Mouse (Mus musculus): ENCODE measurements around the gene Cdh18.
"Not testable (repeated sequence)": the region's sequence is repeated elsewhere in the genome, so short reads cannot be mapped to it uniquely, and the experiment has no call there.

The Cdh18 gene

GRCm38 (mm10) chr15:22980136-22980535 is 431.3 kb downstream of the Cdh18 start:
- no peak for DNase-seq

DNA sequence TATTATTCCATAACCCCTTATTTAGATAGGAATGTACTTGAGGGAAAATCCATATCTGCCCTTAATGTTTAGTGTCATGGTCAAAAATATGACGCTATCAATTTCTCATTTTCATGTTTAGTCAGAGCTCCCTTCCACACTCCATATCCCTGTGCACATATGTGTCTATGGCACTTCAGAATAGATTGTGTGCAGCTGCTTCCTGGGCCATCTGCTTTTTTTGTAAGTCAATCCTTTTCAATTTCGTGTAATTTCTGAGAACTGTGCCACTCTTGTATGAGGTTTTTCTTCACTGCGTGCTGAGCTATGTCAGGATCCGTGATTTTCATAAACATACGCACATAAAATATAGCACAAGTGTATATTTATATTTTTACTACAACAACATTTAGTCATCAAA is 435.8 kb downstream of the Cdh18 start:
- DNase-seq: no peak

- DNase-seq: no peak
Measured at GRCm38 (mm10) chr15:23016680-23017079, 467.9 kb downstream of the Cdh18 start.

GRCm38 (mm10) chr15:23021151-23021550 is 472.3 kb downstream of the Cdh18 start:
- DNase-seq: no peak

GRCm38 (mm10) chr15:23022635-23023034 is 473.8 kb downstream of the Cdh18 start:
- no peak for DNase-seq

- no peak for DNase-seq
Measured at GRCm38 (mm10) chr15:23035551-23036207, 486.9 kb downstream of the Cdh18 start.

DNA sequence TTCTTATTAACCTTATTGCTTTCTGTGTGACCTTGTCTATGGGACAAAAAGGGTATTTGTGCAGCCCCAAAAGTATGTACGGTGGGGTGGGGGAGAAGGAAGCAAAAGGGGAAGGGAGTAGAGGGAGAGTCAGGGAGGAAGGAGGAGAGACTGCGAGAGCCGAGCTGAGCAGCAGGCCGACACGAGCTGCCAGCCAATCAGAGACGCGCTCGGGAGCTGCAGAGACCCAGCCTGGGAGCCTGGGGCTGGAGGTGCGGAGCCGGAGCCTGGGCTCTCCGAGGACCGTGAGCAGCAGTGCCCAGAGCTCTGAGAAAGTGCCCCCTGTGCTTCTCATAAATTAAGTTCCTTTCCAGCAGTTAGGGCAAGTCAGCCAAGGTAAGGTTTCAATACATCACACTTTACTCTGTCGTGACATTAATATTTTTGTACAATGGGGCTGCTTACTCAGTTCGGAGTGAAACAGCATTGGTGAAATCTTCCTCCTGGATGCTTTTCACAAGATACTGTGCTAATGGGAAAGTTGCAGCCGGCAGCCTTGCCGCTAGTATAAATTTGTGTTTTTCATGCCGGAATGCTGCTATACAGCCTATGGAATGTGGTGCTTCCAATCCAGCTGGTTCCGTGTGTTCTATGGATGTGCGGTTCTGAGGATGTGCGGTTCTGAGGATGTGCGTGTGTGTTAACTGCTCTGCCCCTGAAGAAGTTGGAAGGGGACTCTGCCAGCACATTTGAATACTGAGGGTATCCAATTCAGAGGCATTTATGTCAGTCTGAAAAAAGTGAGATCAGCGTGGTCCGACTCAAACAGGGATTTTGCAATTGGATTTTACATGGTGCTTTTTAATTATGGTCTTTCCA is 487.6 kb downstream of the Cdh18 start:
- peak in 1 of 2 experiments; percentile 5 for DNase-seq

DNA sequence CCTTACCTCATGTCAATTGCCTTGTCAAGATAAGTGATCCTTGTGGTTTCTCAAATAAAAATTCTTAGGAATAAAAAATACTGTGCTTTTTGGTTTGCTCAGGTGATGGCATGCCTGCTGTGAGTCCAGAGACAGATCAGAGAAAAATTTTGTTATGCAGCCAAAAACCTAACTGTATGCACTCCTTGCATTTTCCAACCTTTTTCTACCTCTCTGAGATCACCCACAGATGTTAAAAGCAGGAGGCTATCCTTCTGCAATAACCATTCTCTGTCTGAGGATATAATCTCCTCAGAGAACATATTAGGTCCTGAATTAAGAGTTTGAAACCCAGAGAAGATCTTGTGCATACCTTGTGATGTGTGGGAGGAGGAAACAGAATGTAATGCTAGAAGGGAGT is 488.7 kb downstream of the Cdh18 start:
- no peak for DNase-seq

DNA sequence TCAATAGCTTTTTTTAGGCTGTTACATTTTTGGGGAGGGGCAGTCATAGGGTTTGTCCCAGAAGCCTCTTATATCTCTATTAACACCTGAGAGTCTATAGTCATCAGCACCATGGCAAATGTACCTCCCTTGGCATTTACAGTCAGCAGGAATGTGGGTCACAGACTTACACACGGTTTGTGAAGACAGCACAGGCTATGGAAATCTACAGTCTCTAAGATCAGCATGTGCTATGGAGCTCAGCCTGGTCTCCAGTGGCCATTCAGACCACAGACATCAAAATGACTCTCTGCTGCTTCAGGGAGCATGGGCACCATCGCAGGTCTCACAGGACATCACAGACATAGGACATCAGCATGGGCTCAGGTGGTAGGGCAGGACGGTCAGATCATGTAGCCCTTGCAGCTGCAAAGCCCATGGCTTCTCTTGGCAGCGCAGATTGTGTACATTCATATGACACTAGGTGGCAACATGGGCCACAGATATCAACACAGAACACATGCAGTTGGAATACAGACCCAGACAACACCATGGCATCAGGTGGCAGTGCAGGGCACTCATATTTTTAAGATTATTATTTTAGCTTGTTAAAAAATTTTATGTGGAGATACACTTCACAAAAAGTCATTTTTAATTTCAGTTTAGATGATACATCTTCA is 497.4 kb downstream of the Cdh18 start:
- no peak for DNase-seq

DNA sequence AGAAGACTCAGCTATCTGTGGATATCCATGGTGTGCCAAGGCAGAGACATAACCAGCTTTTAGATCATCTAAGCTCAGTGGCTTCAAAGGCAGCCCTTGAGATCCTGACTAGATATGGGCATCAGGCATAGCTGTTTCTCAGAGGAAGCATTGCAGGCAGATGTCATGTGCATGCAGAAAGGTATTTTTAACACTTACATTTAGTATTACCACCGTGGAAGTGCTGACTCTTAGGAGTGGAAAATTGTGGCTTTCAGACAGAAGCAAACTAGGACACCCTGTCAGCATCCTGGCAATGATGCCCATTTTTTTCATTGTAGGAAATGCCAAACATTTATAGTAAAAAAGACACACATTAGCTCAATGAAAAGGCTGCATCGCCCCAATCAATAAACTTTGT is 503.2 kb downstream of the Cdh18 start:
- no peak for DNase-seq

- not testable (repeated sequence) for DNase-seq
Measured at GRCm38 (mm10) chr15:23085326-23085725, 536.5 kb downstream of the Cdh18 start.

DNA sequence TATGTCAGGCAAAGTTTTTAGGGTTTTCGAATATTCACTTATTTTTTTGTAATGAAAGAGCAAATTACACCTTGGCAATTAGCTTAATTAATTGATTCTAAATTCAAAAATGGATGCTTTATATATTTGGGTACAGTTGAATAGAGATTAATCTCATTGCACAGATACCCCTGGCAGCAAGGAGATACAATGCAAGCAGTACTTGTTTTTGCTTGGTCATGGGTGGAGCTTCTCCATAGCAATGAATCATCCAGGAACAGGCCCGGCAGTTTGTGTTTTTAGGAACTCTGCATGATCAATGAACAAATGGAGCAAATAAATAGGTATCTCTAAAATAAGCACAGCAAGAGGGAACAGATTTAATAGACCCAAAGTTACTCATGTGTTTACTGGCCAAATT is 538.7 kb downstream of the Cdh18 start:
- DNase-seq: no peak

DNA sequence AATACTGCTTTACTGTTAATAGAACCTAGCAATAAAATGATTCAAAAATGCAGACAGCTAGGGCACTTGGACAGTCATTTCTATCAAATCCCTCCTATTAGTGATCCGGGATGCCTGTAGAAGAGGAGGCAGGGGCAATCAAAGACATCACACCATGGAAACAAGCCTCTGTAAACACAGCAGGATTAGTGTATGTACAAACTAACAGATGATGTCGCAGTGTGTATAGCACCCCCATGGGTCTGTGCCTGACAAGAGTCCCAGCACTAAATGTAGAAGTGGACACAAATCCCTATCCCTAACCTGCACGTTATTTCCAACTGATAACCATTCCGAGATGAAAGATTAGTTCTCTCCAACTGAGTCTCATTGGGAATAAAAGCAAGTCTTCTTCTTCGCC is 547.8 kb downstream of the Cdh18 start:
- DNase-seq: no peak

DNA sequence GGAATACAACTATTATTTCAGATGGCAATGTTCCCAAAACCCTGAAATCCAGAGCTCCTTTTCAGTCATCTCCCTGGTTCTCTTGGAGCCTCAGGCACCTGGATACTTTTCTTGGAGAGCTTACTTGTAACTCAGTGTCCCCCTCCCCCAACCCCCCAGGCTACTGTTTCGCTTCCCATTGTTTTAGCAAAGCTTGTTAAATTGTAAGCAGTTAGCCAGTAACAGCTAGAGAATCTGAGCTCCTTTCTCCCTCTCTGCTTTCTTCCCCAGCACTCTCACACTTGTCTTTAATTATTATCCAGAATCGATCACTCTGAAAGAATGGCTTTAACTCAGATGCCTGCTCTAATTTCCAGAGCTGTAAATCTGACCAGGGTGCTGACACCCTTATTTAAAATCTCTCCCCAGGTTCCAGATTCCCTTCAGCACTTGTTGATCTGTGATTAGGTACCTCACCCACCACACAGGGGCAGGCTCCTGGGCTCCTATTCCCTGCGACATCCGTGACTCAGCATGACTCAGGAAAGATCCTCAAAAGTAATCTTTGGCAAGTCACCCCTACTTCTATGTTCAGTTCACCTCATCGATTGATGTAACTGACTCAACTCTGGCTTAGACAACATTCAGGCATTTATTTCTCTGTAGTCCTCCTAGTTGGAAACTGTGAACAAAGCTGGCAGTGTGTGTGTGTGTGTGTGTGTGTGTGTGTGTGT is 556.0 kb downstream of the Cdh18 start:
- DNase-seq: no peak

DNA sequence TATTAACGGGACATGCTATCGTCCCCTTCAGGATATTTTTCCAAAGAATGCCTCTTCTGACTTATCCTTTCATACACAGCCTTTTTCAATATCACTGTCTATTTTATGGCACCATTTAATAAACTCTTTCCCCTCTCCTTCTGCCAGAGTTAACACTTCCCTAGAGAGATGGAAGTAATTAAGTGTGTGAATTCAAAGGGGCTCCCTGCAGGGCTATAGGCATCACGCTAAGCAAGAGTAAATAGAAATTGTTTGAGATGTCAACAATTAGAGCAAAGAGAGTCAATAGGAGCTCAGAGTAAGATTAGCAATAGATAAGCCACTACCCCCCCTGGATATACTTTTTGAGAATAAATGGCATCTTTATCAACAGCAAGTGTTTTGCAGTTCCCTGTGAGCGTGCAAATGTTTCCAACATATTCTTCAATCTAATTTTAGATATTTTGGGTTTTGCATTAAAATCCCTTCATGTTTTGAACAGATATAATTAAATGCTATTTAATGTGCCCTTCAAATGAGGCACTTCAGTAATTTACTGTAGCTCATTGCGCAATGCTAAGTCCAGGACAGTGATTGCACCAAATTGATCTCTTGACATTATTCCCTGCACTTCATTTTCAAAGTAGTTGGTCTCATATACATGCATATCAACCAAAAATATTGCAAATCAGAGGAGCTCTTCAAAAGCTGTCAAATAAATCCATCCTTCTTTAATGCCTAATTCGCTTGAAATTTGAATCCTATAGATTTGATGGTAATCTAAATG is 586.3 kb downstream of the Cdh18 start:
- DNase-seq: no peak

- no peak for DNase-seq
Measured at GRCm38 (mm10) chr15:23136971-23137370, 588.1 kb downstream of the Cdh18 start.

DNA sequence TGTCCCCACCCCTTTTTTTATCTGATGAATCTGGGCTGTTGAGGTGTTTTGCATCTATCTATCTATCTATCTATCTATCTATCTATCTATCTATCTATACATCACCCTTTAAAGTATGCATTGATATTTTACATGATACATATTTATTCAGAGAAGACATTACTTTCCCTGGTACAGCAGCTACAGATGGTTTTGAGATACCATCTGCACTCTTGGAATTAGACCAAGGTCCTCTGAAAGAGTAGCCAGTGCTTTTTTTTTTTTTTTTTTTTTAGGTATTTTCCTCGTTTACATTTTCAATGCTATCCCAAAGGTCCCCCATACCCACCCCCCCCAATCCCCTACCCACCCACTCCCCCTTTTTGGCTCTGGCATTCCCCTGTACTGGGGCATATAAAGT is 594.1 kb downstream of the Cdh18 start:
- DNase-seq: not testable (repeated sequence)

GRCm38 (mm10) chr15:23155883-23156282 is 607.1 kb downstream of the Cdh18 start:
- no peak for DNase-seq

GRCm38 (mm10) chr15:23164869-23165268 is 616.0 kb downstream of the Cdh18 start:
- DNase-seq: no peak

DNA sequence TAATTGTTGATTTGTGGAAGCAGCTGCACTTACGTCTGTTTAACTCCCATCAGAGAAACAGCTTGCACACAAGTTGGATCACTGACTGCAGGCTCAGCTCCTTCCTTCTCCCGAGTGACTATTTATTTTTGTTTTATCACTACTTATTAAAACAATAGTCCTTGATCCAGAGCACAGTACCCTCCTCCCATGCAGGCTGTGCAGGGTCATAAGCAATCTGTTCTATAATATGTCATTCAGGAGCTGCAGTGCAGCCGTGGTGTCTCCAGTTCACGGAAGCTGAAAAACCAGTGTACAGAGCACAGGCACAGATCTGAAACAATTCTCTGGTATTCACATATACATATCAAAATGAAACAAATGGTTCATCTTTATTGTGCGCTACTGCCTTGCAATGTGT is 625.8 kb downstream of the Cdh18 start:
- DNase-seq: no peak

DNA sequence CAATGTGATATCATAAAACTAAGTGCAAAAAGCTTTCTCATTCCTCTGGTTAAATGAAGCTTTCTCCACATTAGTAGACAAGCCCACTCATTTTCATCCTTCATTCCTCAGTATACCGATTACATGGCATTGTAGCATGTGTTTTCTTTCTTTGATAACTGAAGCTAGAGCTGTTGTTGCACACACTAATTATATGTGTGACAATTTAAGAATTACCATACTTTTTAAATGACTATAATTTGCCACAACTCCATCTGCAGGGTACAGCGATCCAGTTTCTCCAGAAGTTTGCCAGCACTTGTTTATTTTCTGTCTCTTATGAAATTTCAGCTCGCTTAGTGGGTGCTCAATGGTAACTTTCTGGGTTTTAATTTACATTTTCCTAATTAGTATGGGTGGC is 663.2 kb downstream of the Cdh18 start:
- DNase-seq: no peak

GRCm38 (mm10) chr15:23230616-23231015 is 681.8 kb downstream of the Cdh18 start:
- DNase-seq: no peak

Measured in lung, adult 18-20 months (tissue).